Mouse (Mus musculus): ENCODE results near the gene Sfr1. TPM values are rescaled to one million over a fixed set of nuclear protein-coding genes. Genes with fewer than 3 reads are reported as not detected.

The Sfr1 gene
- polyA plus RNA-seq (2015; fragmentation: Nextera tagmentation; extraction: Ambion mirVana): 225 and 238 TPM in 2 replicates

- Histone ChIP-seq H3K27me3 (no peaks in the 10 kb centered on the region), H3K4me1 (peaks cover 33% of the 10 kb centered on the region), H3K27ac (peak within 1 kb of the TSS; percentile 96), H3K4me3 (peak within 1 kb of the TSS; percentile 69), H3K36me3 (ENCODE audit: poor library complexity, severe bottlenecking) (peaks cover 33% of the 10 kb centered on the region), H3K4me2 (peak within 1 kb of the TSS; percentile 72), H3K9ac (peak within 1 kb of the TSS; percentile 81), H3K9me3 (replicated peaks) (no peaks in the 10 kb centered on the region)
- peak; percentile 97 for ATAC-seq
- WGBS: under 1% methylated on average over 54 of the region's 72 CpGs
Observed at GRCm38 (mm10) chr19:47731071-47731881, at the start of gene Sfr1. TSS of gene Sfr1 (plus strand) at chr19:47731682.

GRCm38 (mm10) chr19:47689592-47689991, 41.9 kb upstream of the Sfr1 start:
- no peaks in the 10 kb centered on the region for H3K9me3 ChIP-seq (replicated peaks)
- H3K36me3 ChIP-seq (ENCODE audit: poor library complexity, severe bottlenecking): no peaks in the 10 kb centered on the region
- no peak overlapping the region for H3K9ac ChIP-seq
- no peak overlapping the region for H3K4me3 ChIP-seq
- ATAC-seq: no peak
- H3K4me2 ChIP-seq: no peak overlapping the region
- no peak overlapping the region for H3K27ac ChIP-seq
- no peaks in the 10 kb centered on the region for H3K27me3 ChIP-seq
- 94% methylated on average over 7 of the region's 7 CpGs for WGBS
- peaks cover 14% of the 10 kb centered on the region; the same call in 1 of the 2 replicates for H3K4me1 ChIP-seq

GRCm38 (mm10) chr19:47691994-47692393, 39.5 kb upstream of the Sfr1 start, which contains the start of gene Col17a1:
TSS of gene Col17a1 (minus strand) at chr19:47692094.
- no peak within 1 kb of the TSS for H3K4me2 ChIP-seq
- ATAC-seq: no peak
- no peaks in the 10 kb centered on the region for H3K36me3 ChIP-seq (ENCODE audit: poor library complexity, severe bottlenecking)
- peaks cover 10% of the 10 kb centered on the region; the same call in 1 of the 2 replicates for H3K4me1 ChIP-seq
- H3K9ac ChIP-seq: no peak within 1 kb of the TSS
- H3K9me3 ChIP-seq (replicated peaks): no peaks in the 10 kb centered on the region
- H3K4me3 ChIP-seq: no peak within 1 kb of the TSS
- H3K27ac ChIP-seq: no peak within 1 kb of the TSS
- no peaks in the 10 kb centered on the region for H3K27me3 ChIP-seq
- WGBS: 79% methylated on average over 6 of the region's 6 CpGs

GRCm38 (mm10) chr19:47695725-47696124, 35.8 kb upstream of the Sfr1 start:
- no peak overlapping the region for H3K4me2 ChIP-seq
- H3K9me3 ChIP-seq (replicated peaks): no peaks in the 10 kb centered on the region
- no peak overlapping the region for H3K9ac ChIP-seq
- H3K36me3 ChIP-seq (ENCODE audit: poor library complexity, severe bottlenecking): no peaks in the 10 kb centered on the region
- peaks cover 10% of the 10 kb centered on the region; the same call in 1 of the 2 replicates for H3K4me1 ChIP-seq
- no peaks in the 10 kb centered on the region for H3K27me3 ChIP-seq
- WGBS: 93% methylated on average over 6 of the region's 6 CpGs
- ATAC-seq: no peak
- H3K27ac ChIP-seq: no peak overlapping the region
- no peak overlapping the region for H3K4me3 ChIP-seq

- no peaks in the 10 kb centered on the region for H3K27me3 ChIP-seq
- WGBS: 96% methylated on average over 8 of the region's 8 CpGs
- peaks cover 10% of the 10 kb centered on the region; the same call in 1 of the 2 replicates for H3K4me1 ChIP-seq
- no peaks in the 10 kb centered on the region for H3K9me3 ChIP-seq (replicated peaks)
- H3K36me3 ChIP-seq (ENCODE audit: poor library complexity, severe bottlenecking): no peaks in the 10 kb centered on the region
- H3K9ac ChIP-seq: no peak overlapping the region
- H3K27ac ChIP-seq: no peak overlapping the region
- no peak for ATAC-seq
- no peak overlapping the region for H3K4me2 ChIP-seq
- no peak overlapping the region for H3K4me3 ChIP-seq
Observed at GRCm38 (mm10) chr19:47696411-47696810, 35.1 kb upstream of the Sfr1 start.

- no peak for ATAC-seq
- Histone ChIP-seq H3K4me1 (peaks cover 10% of the 10 kb centered on the region; the same call in 1 of the 2 replicates), H3K4me2 (no peak overlapping the region), H3K9ac (no peak overlapping the region), H3K9me3 (replicated peaks) (no peaks in the 10 kb centered on the region), H3K36me3 (ENCODE audit: poor library complexity, severe bottlenecking) (no peaks in the 10 kb centered on the region), H3K4me3 (no peak overlapping the region), H3K27me3 (no peaks in the 10 kb centered on the region), H3K27ac (no peak overlapping the region)
- WGBS: 76% methylated on average over 11 of the region's 11 CpGs
Observed at GRCm38 (mm10) chr19:47697067-47697466, 34.4 kb upstream of the Sfr1 start.

- Histone ChIP-seq H3K9me3 (replicated peaks) (no peaks in the 10 kb centered on the region), H3K27ac (no peak overlapping the region), H3K4me2 (no peak overlapping the region), H3K4me3 (no peak overlapping the region), H3K9ac (no peak overlapping the region), H3K36me3 (ENCODE audit: poor library complexity, severe bottlenecking) (no peaks in the 10 kb centered on the region), H3K4me1 (peaks cover 7% of the 10 kb centered on the region; the same call in 1 of the 2 replicates), H3K27me3 (no peaks in the 10 kb centered on the region)
- no peak for ATAC-seq
- 93% methylated on average over 9 of the region's 9 CpGs for WGBS
Observed at GRCm38 (mm10) chr19:47698266-47698665, 33.2 kb upstream of the Sfr1 start.

GRCm38 (mm10) chr19:47699743-47700142, 31.7 kb upstream of the Sfr1 start:
- H3K27me3 ChIP-seq: no peaks in the 10 kb centered on the region
- H3K4me1 ChIP-seq: no peaks in the 10 kb centered on the region
- 89% methylated on average over 9 of the region's 9 CpGs for WGBS
- H3K27ac ChIP-seq: no peak overlapping the region
- no peaks in the 10 kb centered on the region for H3K36me3 ChIP-seq (ENCODE audit: poor library complexity, severe bottlenecking)
- no peaks in the 10 kb centered on the region for H3K9me3 ChIP-seq (replicated peaks)
- ATAC-seq: no peak
- no peak overlapping the region for H3K4me2 ChIP-seq
- H3K9ac ChIP-seq: no peak overlapping the region
- H3K4me3 ChIP-seq: no peak overlapping the region

GRCm38 (mm10) chr19:47700509-47700908, 31.0 kb upstream of the Sfr1 start:
- Histone ChIP-seq H3K9ac (no peak overlapping the region), H3K27ac (no peak overlapping the region), H3K4me1 (no peaks in the 10 kb centered on the region), H3K4me3 (no peak overlapping the region), H3K36me3 (ENCODE audit: poor library complexity, severe bottlenecking) (no peaks in the 10 kb centered on the region), H3K27me3 (no peaks in the 10 kb centered on the region), H3K9me3 (replicated peaks) (no peaks in the 10 kb centered on the region), H3K4me2 (no peak overlapping the region)
- no peak for ATAC-seq
- 81% methylated on average over 8 of the region's 8 CpGs for WGBS

GRCm38 (mm10) chr19:47705080-47705771, 26.3 kb upstream of the Sfr1 start:
- Histone ChIP-seq H3K36me3 (ENCODE audit: poor library complexity, severe bottlenecking) (no peaks in the 10 kb centered on the region), H3K27me3 (no peaks in the 10 kb centered on the region), H3K4me2 (no peak overlapping the region), H3K9me3 (replicated peaks) (no peaks in the 10 kb centered on the region), H3K27ac (no peak overlapping the region), H3K4me1 (no peaks in the 10 kb centered on the region), H3K9ac (no peak overlapping the region), H3K4me3 (no peak overlapping the region)
- ATAC-seq: no peak
- 77% methylated on average over 13 of the region's 13 CpGs for WGBS

- Histone ChIP-seq H3K36me3 (ENCODE audit: poor library complexity, severe bottlenecking) (no peaks in the 10 kb centered on the region), H3K4me1 (no peaks in the 10 kb centered on the region), H3K27me3 (no peaks in the 10 kb centered on the region), H3K4me3 (no peak overlapping the region), H3K9me3 (replicated peaks) (no peaks in the 10 kb centered on the region), H3K27ac (no peak overlapping the region), H3K4me2 (no peak overlapping the region), H3K9ac (no peak overlapping the region)
- WGBS: 90% methylated on average over 8 of the region's 8 CpGs
- ATAC-seq: no peak
Observed at GRCm38 (mm10) chr19:47705772-47706309, 25.6 kb upstream of the Sfr1 start.

- H3K4me3 ChIP-seq: no peak overlapping the region
- H3K27me3 ChIP-seq: no peaks in the 10 kb centered on the region
- H3K9ac ChIP-seq: no peak overlapping the region
- 84% methylated on average over 4 of the region's 4 CpGs for WGBS
- H3K4me1 ChIP-seq: no peaks in the 10 kb centered on the region
- no peaks in the 10 kb centered on the region for H3K36me3 ChIP-seq (ENCODE audit: poor library complexity, severe bottlenecking)
- H3K4me2 ChIP-seq: no peak overlapping the region
- H3K27ac ChIP-seq: no peak overlapping the region
- H3K9me3 ChIP-seq (replicated peaks): no peaks in the 10 kb centered on the region
- ATAC-seq: no peak
Observed at GRCm38 (mm10) chr19:47710376-47710775, 21.1 kb upstream of the Sfr1 start.
